Mouse (Mus musculus): Measurements from ENCODE around the gene Maml1. TPM values are rescaled to one million over a fixed set of nuclear protein-coding genes. Genes with fewer than 3 reads are reported as not detected.
A peak's percentile ranks its signal among the peaks of the same experiment; 100 is the strongest.

Gene Maml1
- total RNA-seq, 2 experiments from 2014 or later = 8.8 to 8.9 TPM

DNA sequence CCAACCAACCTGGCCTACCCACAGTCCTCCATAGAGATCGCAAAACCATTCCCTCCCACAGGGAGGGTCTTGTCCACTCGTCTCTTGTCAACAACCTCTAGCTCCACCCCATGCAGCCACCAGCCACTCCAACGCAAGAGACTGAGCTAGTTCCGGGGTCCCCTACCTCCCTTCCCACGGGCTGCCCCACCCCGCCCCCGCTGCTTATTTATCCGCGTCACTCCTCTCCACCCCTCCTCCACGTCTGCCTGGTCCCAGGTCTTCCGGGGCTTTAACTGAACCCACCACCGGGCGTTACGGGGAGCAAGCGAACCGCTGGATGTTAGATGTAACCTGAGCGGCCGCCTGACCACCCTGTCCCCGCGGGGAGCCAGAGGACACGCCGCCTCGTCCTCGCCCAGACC lies 82.0 kb downstream of the Maml1 start:
- intact Hi-C loops (cut with DNase I) = loop anchor here (2.0 kb wide), 1 partner anchor 15 kb away; no protein-coding TSS in a partner anchor
- DNase-seq (ENCODE audit: low spot score in 2 of 2) = peak; percentile 87 to 96

DNA sequence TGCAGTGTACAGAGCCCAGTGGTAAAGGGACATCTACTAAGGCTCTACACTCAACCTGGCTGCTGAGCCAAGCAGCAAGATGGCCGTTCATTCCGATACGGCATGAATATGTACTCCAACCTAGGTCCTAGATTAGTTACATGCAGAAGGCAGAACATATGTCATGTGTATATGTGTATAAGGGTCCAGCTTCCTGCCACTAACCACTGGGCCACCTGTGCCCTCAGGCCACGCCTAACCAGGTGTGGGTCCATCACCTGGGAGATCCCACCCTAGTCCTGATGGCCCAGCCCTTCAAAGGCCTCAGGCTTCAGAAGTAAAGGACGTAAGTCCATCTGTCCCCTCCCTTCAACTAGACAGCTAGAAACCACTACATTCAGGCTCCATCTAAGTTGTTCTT lies 84.1 kb downstream of the Maml1 start:
- intact Hi-C loops (cut with DNase I) = no loop called here
- DNase-seq (ENCODE audit: low spot score in 2 of 2) = no peak

DNA sequence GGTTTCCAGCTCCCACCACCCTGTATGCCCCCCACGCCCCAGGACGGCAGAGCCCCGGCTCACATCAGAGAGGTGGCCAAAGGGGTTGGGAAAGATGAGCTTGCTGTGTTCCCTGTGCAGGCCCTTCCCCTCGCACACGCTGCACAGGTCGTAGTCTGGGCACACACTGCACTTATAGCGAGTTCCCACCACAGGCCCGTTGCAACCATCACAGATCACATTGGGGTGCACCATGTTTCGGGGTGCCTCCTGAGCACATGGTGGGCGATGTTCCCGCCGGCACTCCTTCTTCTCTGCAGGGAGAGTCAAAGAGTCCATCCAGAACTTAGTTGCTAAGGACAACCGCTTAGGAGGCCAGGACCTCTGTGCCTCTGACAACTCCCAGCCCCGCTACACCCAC lies 84.8 kb downstream of the Maml1 start:
- no peak for DNase-seq (ENCODE audit: low spot score in 2 of 2)
- intact Hi-C loops (cut with DNase I) = no loop called here

DNA sequence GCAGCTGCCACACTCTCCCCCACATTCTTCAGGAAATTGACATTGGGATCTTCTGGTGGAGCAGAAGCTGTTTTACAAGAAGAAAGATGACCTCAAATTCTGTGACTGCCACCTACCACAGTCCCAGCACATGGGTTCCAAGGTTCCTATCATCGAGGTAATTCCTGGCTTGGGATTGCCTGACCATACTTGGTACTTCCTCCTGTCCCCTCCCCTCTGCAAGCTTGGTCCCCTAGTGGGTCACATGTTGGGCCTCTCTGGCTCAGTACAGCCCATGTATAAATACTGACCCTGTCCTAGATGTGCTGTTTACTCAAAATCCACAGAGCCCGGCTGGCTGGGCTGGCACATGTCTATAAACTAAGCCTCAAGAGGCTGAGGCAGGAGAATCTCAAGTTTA lies 86.1 kb downstream of the Maml1 start:
- DNase-seq (ENCODE audit: low spot score in 2 of 2) = no peak
- intact Hi-C loops (cut with DNase I) = no loop called here

Small RNA genes lying within 50 kb of the gene (microRNA-seq; reads per million reads assigned to microRNA genes)
- 0.67 to 1.8 reads per million in 2 experiments for gene Mir6919

Other genes starting within 250 kb of the Maml1 start
- gene Tbc1d9b, start 160.9 kb downstream of the Maml1 start, total RNA-seq (2021) = 100 to 1,000 TPM in 1 of 2 experiments, 10 to 100 TPM in 1; 90.3 to 103 TPM
- gene Mrnip, start 117.9 kb downstream of the Maml1 start, total RNA-seq (2021) = 10 to 100 TPM; 15.1 to 18.1 TPM
- gene Sqstm1, start 81.5 kb downstream of the Maml1 start, total RNA-seq (2021) = 100 to 1,000 TPM; 394 to 430 TPM
- 100 to 1,000 TPM in 1 of 2 experiments, 10 to 100 TPM in 1; 97.3 to 100 TPM for gene Mgat4b, start 81.4 kb downstream of the Maml1 start, total RNA-seq (2021)
- 10 to 100 TPM; 11.4 to 11.6 TPM for gene Ltc4s, start 53.7 kb downstream of the Maml1 start, total RNA-seq (2021)
- 100 to 1,000 TPM; 404 to 407 TPM for gene Canx, start 33.4 kb upstream of the Maml1 start, total RNA-seq (2021)
- not detected for gene Cby3, start 62.2 kb upstream of the Maml1 start, total RNA-seq (2021)
- 100 to 1,000 TPM; 201 to 225 TPM for gene Hnrnph1, start 84.7 kb upstream of the Maml1 start, total RNA-seq (2021)
- 10 to 100 TPM; 25.5 to 25.8 TPM for gene Rufy1, start 138.8 kb upstream of the Maml1 start, total RNA-seq (2021)